In the genomic region with DNA sequence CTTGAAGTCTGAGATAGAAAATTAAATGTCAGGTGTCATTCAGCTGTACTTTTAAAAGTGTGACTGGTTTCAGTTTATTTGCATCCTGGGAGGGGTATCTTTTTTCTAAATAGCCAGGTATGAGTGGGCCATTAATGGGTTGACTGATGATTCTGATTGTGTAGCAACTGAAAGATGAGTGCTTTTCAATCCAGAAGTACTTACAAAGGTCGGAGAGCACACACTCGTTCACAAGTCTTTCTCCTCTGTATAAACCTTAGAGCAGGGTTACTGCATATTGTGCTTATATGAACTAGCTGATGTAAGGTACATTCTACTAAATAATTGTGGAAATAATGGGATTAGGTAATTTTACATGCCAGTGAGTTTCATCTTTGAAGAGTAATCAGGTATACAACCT, we compare ENCODE assay signal across 7 mouse cellular contexts. TPM values are rescaled to one million over a fixed set of nuclear protein-coding genes. Genes with fewer than 3 reads are reported as not detected.
DNase-seq lines count a peak whose midpoint lies in the region; ATAC-seq and TF ChIP-seq lines count a peak whose summit lies in the region.

No protein-coding gene starts in this region.

- no peaks in the 10 kb centered on the region for H3K9me3 ChIP-seq in lung, embryonic 14.5 days (ENCODE audit: low read depth, low read length)
- H3K9me3 ChIP-seq in forebrain, embryonic 10.5 days, result no peaks in the 10 kb centered on the region
- no peaks in the 10 kb centered on the region for H3K9me3 ChIP-seq in limb, embryonic 12.5 days
- no peaks in the 10 kb centered on the region for H3K9me3 ChIP-seq in stomach, embryonic 14.5 days (ENCODE audit: control insufficient read depth, low read depth, low read length)

- H3K4me1 ChIP-seq in lung, embryonic 14.5 days (ENCODE audit: insufficient read depth), result peaks cover 5% of the 10 kb centered on the region; the same call in 1 of the 2 replicates
- H3K4me1 ChIP-seq in forebrain, embryonic 10.5 days, result peaks cover 21% of the 10 kb centered on the region
- peaks cover 11% of the 10 kb centered on the region for H3K4me1 ChIP-seq in limb, embryonic 12.5 days (replicated peaks)
- 0 out of 2 replicates have a peak, but pooled peaks cover 2% of the 10 kb centered on the region for H3K4me1 ChIP-seq in stomach, embryonic 14.5 days (ENCODE audit: control insufficient read depth, insufficient read depth, low read length)

- no peak for DNase-seq in lung, embryonic 14.5 days
- DNase-seq in lung, adult 18-20 months, result no peak
- DNase-seq in forebrain, embryonic 10.5 days (ENCODE audit: extremely low spot score, low spot score), result no peak
- no peak for DNase-seq in layer of hippocampus, postnatal 14 days (ENCODE audit: low spot score in 2 of 2)

- WGBS in lung, embryonic 14.5 days, result 17% methylated on average over 2 of the region's 2 CpGs
- 26% methylated on average over 2 of the region's 2 CpGs for WGBS in forebrain, embryonic 10.5 days
- WGBS in limb, embryonic 12.5 days, result 32% methylated on average over 2 of the region's 2 CpGs
- WGBS in stomach, embryonic 14.5 days, result 12% methylated on average over 2 of the region's 2 CpGs

- H3K9ac ChIP-seq in lung, embryonic 14.5 days, result peak overlapping the region; percentile 100
- peak overlapping the region; percentile 47; the same call in 1 of the 2 replicates for H3K9ac ChIP-seq in limb, embryonic 12.5 days (replicated peaks)
- H3K9ac ChIP-seq in stomach, embryonic 14.5 days (replicated peaks; ENCODE audit: low read depth, low read length), result no peak overlapping the region; the same call in 1 of the 2 replicates

- peak overlapping the region; percentile 81 for H3K4me2 ChIP-seq in lung, embryonic 14.5 days
- H3K4me2 ChIP-seq in limb, embryonic 12.5 days, result peak overlapping the region; percentile 73
- H3K4me2 ChIP-seq in stomach, embryonic 14.5 days (replicated peaks; ENCODE audit: low read depth, low read length), result peak overlapping the region; percentile 52

- no peak overlapping the region for H3K27ac ChIP-seq in lung, embryonic 14.5 days (ENCODE audit: low read depth)
- H3K27ac ChIP-seq in forebrain, embryonic 10.5 days, result no peak overlapping the region
- H3K27ac ChIP-seq in limb, embryonic 12.5 days, result no peak overlapping the region
- no peak overlapping the region for H3K27ac ChIP-seq in stomach, embryonic 14.5 days (ENCODE audit: low read length)

- no peak for TF ChIP-seq CTCF in lung, embryonic 14.5 days (IDR thresholded peaks at IDR 0.05; ENCODE audit: low read depth)

- peak overlapping the region; percentile 96 for H3K4me3 ChIP-seq in lung, embryonic 14.5 days (ENCODE audit: low read depth, low read length)
- H3K4me3 ChIP-seq in forebrain, embryonic 10.5 days, result peak overlapping the region; percentile 96
- H3K4me3 ChIP-seq in limb, embryonic 12.5 days (replicated peaks), result peak overlapping the region; percentile 93
- H3K4me3 ChIP-seq in stomach, embryonic 14.5 days (ENCODE audit: low read depth, low read length), result peak overlapping the region; percentile 81

- no peak for ATAC-seq in lung, embryonic 14.5 days (ENCODE audit: insufficient read depth)
- ATAC-seq in limb, embryonic 12.5 days (ENCODE audit: insufficient number of reproducible peaks, insufficient read depth, low FRiP score, low TSS enrichment, low read depth), result no peak
- ATAC-seq in stomach, embryonic 14.5 days (ENCODE audit: insufficient number of reproducible peaks, insufficient read depth, low FRiP score, low read depth), result no peak
- no peak for ATAC-seq in activated CD4-positive, CD25-positive, alpha-beta regulatory T cell, adult 4 months

- no peaks in the 10 kb centered on the region for H3K36me3 ChIP-seq in lung, embryonic 14.5 days (ENCODE audit: insufficient read depth)
- no peaks in the 10 kb centered on the region for H3K36me3 ChIP-seq in forebrain, embryonic 10.5 days (replicated peaks)
- H3K36me3 ChIP-seq in limb, embryonic 12.5 days, result no peaks in the 10 kb centered on the region
- no peaks in the 10 kb centered on the region for H3K36me3 ChIP-seq in stomach, embryonic 14.5 days (ENCODE audit: control insufficient read depth, insufficient read depth, low read length)

- no peaks in the 10 kb centered on the region for H3K27me3 ChIP-seq in lung, embryonic 14.5 days (ENCODE audit: insufficient read depth, low read length)
- no peaks in the 10 kb centered on the region for H3K27me3 ChIP-seq in forebrain, embryonic 10.5 days (ENCODE audit: poor library complexity, severe bottlenecking)
- H3K27me3 ChIP-seq in limb, embryonic 12.5 days, result no peaks in the 10 kb centered on the region
- no peaks in the 10 kb centered on the region for H3K27me3 ChIP-seq in stomach, embryonic 14.5 days (ENCODE audit: control insufficient read depth, insufficient read depth, low read length)

RNA-seq across cellular contexts. Expression of gene Kmt2e, which starts 2.5 kb away (rescaled TPM):
- 72.8 and 83.2 TPM in 2 replicates for polyA plus RNA-seq in lung, embryonic 14.5 days (2014; fragmentation: Nextera tagmentation; extraction: Ambion mirVana)
- 85.8 and 86.1 TPM in 2 replicates for polyA plus RNA-seq in forebrain, embryonic 10.5 days (2016; fragmentation: Nextera tagmentation; extraction: Ambion mirVana)
- polyA plus RNA-seq in limb, embryonic 12.5 days (2016; fragmentation: Nextera tagmentation; extraction: Ambion mirVana), result 109 TPM in 2 replicates
- 103 TPM in 2 replicates for polyA plus RNA-seq in stomach, embryonic 14.5 days (2014; fragmentation: Nextera tagmentation; extraction: Ambion mirVana)
- polyA plus RNA-seq in activated CD4-positive, CD25-positive, alpha-beta regulatory T cell, adult 4 months (2017; shearing (Covaris generic)), result 100 to 1,000 TPM; 171 to 206 TPM
- total RNA-seq in layer of hippocampus, postnatal 14 days (2021), result 10 to 100 TPM; 93.2 to 96.7 TPM
